Mouse (Mus musculus) thymus, adult 2 months (tissue): ENCODE measurements around the gene Osgep.

Source experiments
- CTCF ChIP-seq: fragments of 200-500 bp; IDR thresholded peaks from 2 replicates; pipeline ENCODE4 v1.5.1; 2012; ENCODE audit warnings: mild to moderate bottlenecking, control low read depth, low read length, moderate library complexity, borderline replicate concordance; ENCODE audit not compliant: control insufficient read depth, poor library complexity, insufficient read depth; ENCODE audit errors: extremely low read depth
- POLR2A ChIP-seq: fragments of 200-500 bp; IDR thresholded peaks from 2 replicates; pipeline ENCODE4 v1.6.1; 2012; ENCODE audit warnings: mild to moderate bottlenecking, low read length, control low read depth, moderate library complexity; ENCODE audit not compliant: control insufficient read depth, poor library complexity, insufficient read depth; ENCODE audit errors: extremely low read depth

- TF ChIP-seq CTCF: no peak
- TF ChIP-seq POLR2A: no peak
These were observed 19.9 kb downstream of the Osgep start for GRCm38 (mm10) chr14:50904828-50905129.
